Mouse (Mus musculus) right cerebral cortex, postnatal 4 days (tissue): Measurements from ENCODE around the gene Slc22a17.

Source experiments
- DNase-seq: peaks from one replicate; pipeline ENCODE4 v3.0.0-alpha.2; 2022

Gene Slc22a17

GRCm38 (mm10) chr14:54856703-54857102 is 56.2 kb downstream of the Slc22a17 start:
- no peak for DNase-seq
